Mouse (Mus musculus) cerebellum, adult 9-11 months (tissue): ENCODE results near the gene Ptpn4.

ENCODE experiments used
- DNase-seq: peaks from one replicate; pipeline ENCODE4 v3.0.0; 2022

Ptpn4 gene

GRCm38 (mm10) chr1:119637188-119638023 lies 200.0 kb downstream of the Ptpn4 start:
- DNase-seq, result no peak

GRCm38 (mm10) chr1:119634746-119635145 lies 202.7 kb downstream of the Ptpn4 start:
- DNase-seq, result no peak

- no peak for DNase-seq
Observed at GRCm38 (mm10) chr1:119630428-119630827, 207.0 kb downstream of the Ptpn4 start.

- no peak for DNase-seq
Observed at GRCm38 (mm10) chr1:119626837-119627236, 210.6 kb downstream of the Ptpn4 start.

- DNase-seq, result no peak
Observed at GRCm38 (mm10) chr1:119624444-119624843, 213.0 kb downstream of the Ptpn4 start.

- no peak for DNase-seq
Observed at GRCm38 (mm10) chr1:119605396-119605795, 232.0 kb downstream of the Ptpn4 start.
